Mouse (Mus musculus): ENCODE data around the gene Gm49322. TPM values are rescaled to one million over a fixed set of nuclear protein-coding genes. Genes with fewer than 3 reads are reported as not detected.

Gene Gm49322
- polyA plus RNA-seq, 1 experiment from 2014 or later: 3.0 TPM

- peak overlapping the region; percentile 47 for H3K4me2 ChIP-seq
- H3K9ac ChIP-seq: peak overlapping the region; percentile 61
- peak overlapping the region; percentile 88 for H3K27ac ChIP-seq
- WGBS (ENCODE audit: insufficient replicate concordance): 13% methylated on average over 10 of the region's 10 CpGs
- H3K4me3 ChIP-seq: peak overlapping the region; percentile 44
- no peaks in the 10 kb centered on the region for H3K9me3 ChIP-seq (replicated peaks)
- H3K36me3 ChIP-seq: no peaks in the 10 kb centered on the region
- no peak for ATAC-seq
- H3K4me1 ChIP-seq: peaks cover 78% of the 10 kb centered on the region
- H3K27me3 ChIP-seq (replicated peaks): no peaks in the 10 kb centered on the region
Measured at GRCm38 (mm10) chr10:80659213-80659612, 53.4 kb downstream of the Gm49322 start.

GRCm38 (mm10) chr10:80661149-80661548, 55.3 kb downstream of the Gm49322 start:
- H3K4me1 ChIP-seq: peaks cover 79% of the 10 kb centered on the region
- H3K36me3 ChIP-seq: peaks cover 10% of the 10 kb centered on the region
- ATAC-seq: no peak
- H3K27ac ChIP-seq: 0 out of 2 replicates have a peak overlapping the region, but pooled peaks have one; percentile 56
- no peaks in the 10 kb centered on the region for H3K9me3 ChIP-seq (replicated peaks)
- H3K9ac ChIP-seq: no peak overlapping the region
- H3K4me2 ChIP-seq: no peak overlapping the region
- 38% methylated on average over 5 of the region's 5 CpGs for WGBS (ENCODE audit: insufficient replicate concordance)
- H3K4me3 ChIP-seq: no peak overlapping the region
- no peaks in the 10 kb centered on the region for H3K27me3 ChIP-seq (replicated peaks)

GRCm38 (mm10) chr10:80663485-80664196, 57.8 kb downstream of the Gm49322 start:
- no peaks in the 10 kb centered on the region for H3K27me3 ChIP-seq (replicated peaks)
- H3K4me1 ChIP-seq: peaks cover 69% of the 10 kb centered on the region
- no peaks in the 10 kb centered on the region for H3K9me3 ChIP-seq (replicated peaks)
- 12% methylated on average over 5 of the region's 5 CpGs for WGBS (ENCODE audit: insufficient replicate concordance)
- peak overlapping the region; percentile 81 for H3K27ac ChIP-seq
- no peak overlapping the region for H3K4me3 ChIP-seq
- H3K9ac ChIP-seq: no peak overlapping the region
- H3K36me3 ChIP-seq: peaks cover 35% of the 10 kb centered on the region
- ATAC-seq: no peak
- peak overlapping the region; percentile 4; the same call in 1 of the 2 replicates for H3K4me2 ChIP-seq

- H3K9me3 ChIP-seq (replicated peaks): no peaks in the 10 kb centered on the region
- H3K4me3 ChIP-seq: peak overlapping the region; percentile 8; the same call in 1 of the 2 replicates
- no peaks in the 10 kb centered on the region for H3K27me3 ChIP-seq (replicated peaks)
- peak overlapping the region; percentile 81 for H3K27ac ChIP-seq
- ATAC-seq: peak; percentile 38; the same call in 1 of the 2 replicates
- H3K4me2 ChIP-seq: peak overlapping the region; percentile 55
- peaks cover 43% of the 10 kb centered on the region for H3K36me3 ChIP-seq
- 19% methylated on average over 16 of the region's 16 CpGs for WGBS (ENCODE audit: insufficient replicate concordance)
- H3K9ac ChIP-seq: peak overlapping the region; percentile 54
- H3K4me1 ChIP-seq: peaks cover 62% of the 10 kb centered on the region
Measured at GRCm38 (mm10) chr10:80664197-80665015, 58.6 kb downstream of the Gm49322 start.

- H3K36me3 ChIP-seq: peaks cover 49% of the 10 kb centered on the region
- H3K4me2 ChIP-seq: peak overlapping the region; percentile 55
- peak overlapping the region; percentile 8; the same call in 1 of the 2 replicates for H3K4me3 ChIP-seq
- H3K4me1 ChIP-seq: peaks cover 62% of the 10 kb centered on the region
- no peaks in the 10 kb centered on the region for H3K9me3 ChIP-seq (replicated peaks)
- 0 out of 2 replicates have a peak, but pooled peaks have one; percentile 16 for ATAC-seq
- H3K9ac ChIP-seq: peak overlapping the region; percentile 54
- H3K27ac ChIP-seq: peak overlapping the region; percentile 81
- H3K27me3 ChIP-seq (replicated peaks): no peaks in the 10 kb centered on the region
- WGBS (ENCODE audit: insufficient replicate concordance): 16% methylated on average over 10 of the region's 10 CpGs
Measured at GRCm38 (mm10) chr10:80665016-80665380, 59.2 kb downstream of the Gm49322 start.

Small RNAs within 50 kb of the gene (microRNA-seq; reads per million reads assigned to microRNA genes)
- gene Mir6912: not detected

Other genes starting within 250 kb of the Gm49322 start
- gene Plk5, start 249.6 kb upstream of the Gm49322 start, polyA plus RNA-seq (2016; fragmentation: Nextera tagmentation; extraction: Ambion mirVana): 0.06 and 0.10 TPM in 2 replicates
- gene Mex3d, start 218.4 kb upstream of the Gm49322 start, polyA plus RNA-seq (2016; fragmentation: Nextera tagmentation; extraction: Ambion mirVana): 2.1 TPM in 2 replicates
- 134 and 140 TPM in 2 replicates for gene Mbd3, start 206.5 kb upstream of the Gm49322 start, polyA plus RNA-seq (2016; fragmentation: Nextera tagmentation; extraction: Ambion mirVana)
- 594 and 628 TPM in 2 replicates for gene Uqcr11, start 199.2 kb upstream of the Gm49322 start, polyA plus RNA-seq (2016; fragmentation: Nextera tagmentation; extraction: Ambion mirVana)
- gene Tcf3, start 172.4 kb upstream of the Gm49322 start, polyA plus RNA-seq (2016; fragmentation: Nextera tagmentation; extraction: Ambion mirVana): 110 and 115 TPM in 2 replicates
- 0.29 and 0.33 TPM in 2 replicates for gene Onecut3, start 111.2 kb upstream of the Gm49322 start, polyA plus RNA-seq (2016; fragmentation: Nextera tagmentation; extraction: Ambion mirVana)
- gene Atp8b3, start 66.9 kb upstream of the Gm49322 start, polyA plus RNA-seq (2016; fragmentation: Nextera tagmentation; extraction: Ambion mirVana): 0.02 and 0.08 TPM in 2 replicates
- gene Rexo1, start 44.5 kb upstream of the Gm49322 start, polyA plus RNA-seq (2016; fragmentation: Nextera tagmentation; extraction: Ambion mirVana): 23.2 and 23.9 TPM in 2 replicates
- 24.0 and 24.7 TPM in 2 replicates for gene Klf16, start 28.7 kb upstream of the Gm49322 start, polyA plus RNA-seq (2016; fragmentation: Nextera tagmentation; extraction: Ambion mirVana)
- gene Abhd17a, start 15.7 kb upstream of the Gm49322 start, polyA plus RNA-seq (2016; fragmentation: Nextera tagmentation; extraction: Ambion mirVana): 86.4 and 88.9 TPM in 2 replicates
- gene Scamp4, start 3.1 kb upstream of the Gm49322 start, polyA plus RNA-seq (2016; fragmentation: Nextera tagmentation; extraction: Ambion mirVana): 63.3 and 65.2 TPM in 2 replicates
- gene Adat3, start 3.1 kb upstream of the Gm49322 start, polyA plus RNA-seq (2016; fragmentation: Nextera tagmentation; extraction: Ambion mirVana): 7.0 and 7.4 TPM in 2 replicates
- gene Csnk1g2, start 16.8 kb downstream of the Gm49322 start, polyA plus RNA-seq (2016; fragmentation: Nextera tagmentation; extraction: Ambion mirVana): 106 TPM in 2 replicates
- 26.0 and 27.3 TPM in 2 replicates for gene Btbd2, start 51.0 kb downstream of the Gm49322 start, polyA plus RNA-seq (2016; fragmentation: Nextera tagmentation; extraction: Ambion mirVana)
- gene Mknk2, start 72.1 kb downstream of the Gm49322 start, polyA plus RNA-seq (2016; fragmentation: Nextera tagmentation; extraction: Ambion mirVana): 124 and 125 TPM in 2 replicates
- 43.9 and 45.3 TPM in 2 replicates for gene Mob3a, start 96.0 kb downstream of the Gm49322 start, polyA plus RNA-seq (2016; fragmentation: Nextera tagmentation; extraction: Ambion mirVana)
- 10.1 and 10.6 TPM in 2 replicates for gene Izumo4, start 96.2 kb downstream of the Gm49322 start, polyA plus RNA-seq (2016; fragmentation: Nextera tagmentation; extraction: Ambion mirVana)
- 36.5 and 38.2 TPM in 2 replicates for gene Ap3d1, start 136.2 kb downstream of the Gm49322 start, polyA plus RNA-seq (2016; fragmentation: Nextera tagmentation; extraction: Ambion mirVana)
- 15.7 TPM in 2 replicates for gene Dot1l, start 149.2 kb downstream of the Gm49322 start, polyA plus RNA-seq (2016; fragmentation: Nextera tagmentation; extraction: Ambion mirVana)
- gene Sf3a2, start 192.2 kb downstream of the Gm49322 start, polyA plus RNA-seq (2016; fragmentation: Nextera tagmentation; extraction: Ambion mirVana): 53.5 and 54.1 TPM in 2 replicates
- gene Plekhj1, start 192.6 kb downstream of the Gm49322 start, polyA plus RNA-seq (2016; fragmentation: Nextera tagmentation; extraction: Ambion mirVana): 134 and 137 TPM in 2 replicates
- gene Amh, start 199.2 kb downstream of the Gm49322 start, polyA plus RNA-seq (2016; fragmentation: Nextera tagmentation; extraction: Ambion mirVana): 0.07 TPM in 1 of 2 replicates, not detected in the other
- 0.18 and 0.46 TPM in 2 replicates for gene Jsrp1, start 207.5 kb downstream of the Gm49322 start, polyA plus RNA-seq (2016; fragmentation: Nextera tagmentation; extraction: Ambion mirVana)
- gene Oaz1, start 220.6 kb downstream of the Gm49322 start, polyA plus RNA-seq (2016; fragmentation: Nextera tagmentation; extraction: Ambion mirVana): 1,528 and 1,635 TPM in 2 replicates
- gene Lingo3, start 238.0 kb downstream of the Gm49322 start, polyA plus RNA-seq (2016; fragmentation: Nextera tagmentation; extraction: Ambion mirVana): not detected in 2 replicates
- 235 and 245 TPM in 2 replicates for gene Lsm7, start 249.2 kb downstream of the Gm49322 start, polyA plus RNA-seq (2016; fragmentation: Nextera tagmentation; extraction: Ambion mirVana)
- 66.1 and 70.5 TPM in 2 replicates for gene Sppl2b, start 249.3 kb downstream of the Gm49322 start, polyA plus RNA-seq (2016; fragmentation: Nextera tagmentation; extraction: Ambion mirVana)